Mouse (Mus musculus): Measurements from ENCODE around the gene Sumf2. TPM values are rescaled to one million over a fixed set of nuclear protein-coding genes. Genes with fewer than 3 reads are reported as not detected.

The Sumf2 gene
- total and polyA plus RNA-seq, 3 experiments: 34.6 to 43.0 (median 39.7) TPM

DNA sequence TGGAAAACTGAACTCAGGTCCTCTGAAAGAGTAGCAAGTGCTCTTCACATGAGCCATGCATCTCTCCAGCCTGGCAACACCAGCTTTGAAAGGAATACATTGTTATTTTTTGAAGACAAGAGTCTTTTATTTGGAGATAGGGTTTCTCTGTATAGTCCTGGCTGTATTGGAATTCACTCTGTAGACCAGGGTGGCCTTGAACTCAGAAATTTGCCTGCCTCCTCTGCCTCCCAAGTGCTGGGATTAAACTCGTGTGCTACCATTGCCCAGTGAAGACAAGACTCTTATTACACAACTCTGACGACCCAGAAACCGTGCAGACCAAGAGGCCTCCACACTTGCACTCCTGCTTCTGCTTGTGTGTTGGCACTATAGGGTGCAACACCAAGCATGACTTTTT is 33.1 kb downstream of the Sumf2 start:
- dilution Hi-C loops (cut with MboI; ENCODE audit: extremely low pct_ligation_motif_present, extremely low pct_unique_long_range_greater_than_20kb, low sequenced_read_pairs): no loop called here

DNA sequence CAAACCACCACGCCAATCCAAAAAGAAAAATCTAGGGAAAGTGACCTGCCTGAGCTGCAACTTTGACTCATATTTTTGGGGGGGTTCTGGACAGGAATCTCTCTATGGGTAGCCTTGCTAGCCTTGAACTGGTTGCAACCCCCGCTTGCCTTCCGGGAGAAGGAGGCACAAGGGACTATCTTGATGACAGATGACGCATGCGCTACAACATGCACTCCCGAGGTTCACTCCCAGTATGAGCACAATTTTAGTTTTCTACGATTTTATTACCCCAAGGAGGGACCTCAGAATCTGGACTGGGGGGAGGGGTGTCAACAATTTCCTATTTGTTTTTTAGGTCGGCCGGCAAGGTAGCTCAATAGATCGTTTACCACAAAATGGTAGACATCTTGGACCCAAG is 39.5 kb downstream of the Sumf2 start:
- dilution Hi-C loops (cut with MboI; ENCODE audit: extremely low pct_ligation_motif_present, extremely low pct_unique_long_range_greater_than_20kb, low sequenced_read_pairs): no loop called here
- H3K79me2 ChIP-seq (replicated peaks; ENCODE audit: control insufficient read depth, extremely low read depth, insufficient read depth, poor library complexity, severe bottlenecking): peaks cover 36% of the 10 kb centered on the region
- peaks cover 3 to 10% of the 10 kb centered on the region in 2 experiments; a peak in 2 of 4 replicates for H3K4me1 ChIP-seq (ENCODE audit: control insufficient read depth in 1 of 2, insufficient read depth in 2 of 2)
- H3K27ac ChIP-seq (ENCODE audit: insufficient read depth, low read depth): no peak overlapping the region
- peak; percentile 25 for DNase-seq (ENCODE audit: extremely low read depth)
- peak overlapping the region; percentile 80 for H3K9ac ChIP-seq (ENCODE audit: insufficient read depth, low read depth)
- H3K36me3 ChIP-seq (replicated peaks in 1 of 2; ENCODE audit: control insufficient read depth in 1 of 2, insufficient read depth in 1 of 2, low read length in 1 of 2): peaks cover 20 to 34% of the 10 kb centered on the region in 2 experiments
- H3K4me2 ChIP-seq (ENCODE audit: insufficient read depth, low read depth, poor library complexity, severe bottlenecking): peak overlapping the region; percentile 92
- TF ChIP-seq MXI1 (IDR thresholded peaks at IDR 0.05; ENCODE audit: low read depth, low read length) (peak; percentile 55; the same call in 1 of the 2 replicates), ELF1 (IDR thresholded peaks at IDR 0.05; ENCODE audit: low read depth, low read length) (0 out of 2 replicates have a peak, but pooled peaks have one; percentile 28), MEF2A (IDR thresholded peaks at IDR 0.05; ENCODE audit: borderline replicate concordance, low read depth, low read length) (no peak), NRF1 (IDR thresholded peaks at IDR 0.05; ENCODE audit: low read depth, low read length) (peak; percentile 78), POLR2A (IDR thresholded peaks at IDR 0.05; ENCODE audit: low read depth, low read length) (no peak)
- in situ Hi-C loops (cut with MboI; ENCODE audit: low pct_ligation_motif_present, low pct_unique_long_range_greater_than_20kb, low sequenced_read_pairs): no loop called here
- H3K4me3 ChIP-seq (replicated peaks in 1 of 3; ENCODE audit: low read depth in 2 of 3, low read length in 2 of 3, poor library complexity in 1 of 3): peak overlapping the region; percentile 76 to 95 (median 85)
- no peaks in the 10 kb centered on the region for H3K27me3 ChIP-seq (replicated peaks)
- H3K9me3 ChIP-seq (replicated peaks; ENCODE audit: low read length): no peaks in the 10 kb centered on the region

More for the DNA sequence above, 33.1 kb downstream of the Sumf2 start:
- Histone ChIP-seq H3K4me2 (ENCODE audit: insufficient read depth, low read depth, poor library complexity, severe bottlenecking) (no peak overlapping the region), H3K9ac (ENCODE audit: insufficient read depth, low read depth) (no peak overlapping the region), H3K4me3 (replicated peaks in 1 of 3; ENCODE audit: low read depth in 2 of 3, low read length in 2 of 3, poor library complexity in 1 of 3) (no peak overlapping the region), H3K36me3 (replicated peaks in 1 of 2; ENCODE audit: control insufficient read depth in 1 of 2, insufficient read depth in 1 of 2, low read length in 1 of 2) (peaks cover 28 to 40% of the 10 kb centered on the region in 2 experiments), H3K27ac (ENCODE audit: insufficient read depth, low read depth) (no peak overlapping the region), H3K27me3 (replicated peaks) (no peaks in the 10 kb centered on the region), H3K4me1 (ENCODE audit: control insufficient read depth in 1 of 2, insufficient read depth in 2 of 2) (peaks cover 3 to 4% of the 10 kb centered on the region in 2 experiments; a peak in 2 of 4 replicates), H3K9me3 (replicated peaks; ENCODE audit: low read length) (no peaks in the 10 kb centered on the region), H3K79me2 (replicated peaks; ENCODE audit: control insufficient read depth, extremely low read depth, insufficient read depth, poor library complexity, severe bottlenecking) (peaks cover 14% of the 10 kb centered on the region)
- TF ChIP-seq PAX5 (IDR thresholded peaks at IDR 0.05; ENCODE audit: low read length): no peak
- no peak for TF ChIP-seq HCFC1 (IDR thresholded peaks at IDR 0.05; ENCODE audit: low read depth, low read length)
- TF ChIP-seq POLR2AphosphoS2 (IDR thresholded peaks at IDR 0.05; ENCODE audit: low read depth, low read length): peak; percentile 77
- TF ChIP-seq GABPA (IDR thresholded peaks at IDR 0.05; ENCODE audit: insufficient replicate concordance, low read depth, low read length): no peak
- DNase-seq (ENCODE audit: extremely low read depth): no peak
- in situ Hi-C loops (cut with MboI; ENCODE audit: low pct_ligation_motif_present, low pct_unique_long_range_greater_than_20kb, low sequenced_read_pairs): no loop called here

GRCm38 (mm10) chr5:129886911-129887636 is 40.3 kb downstream of the Sumf2 start, which contains the start of gene Chchd2:
Gene Chchd2, minus strand, starts transcription at chr5:129887470.
- dilution Hi-C loops (cut with MboI; ENCODE audit: extremely low pct_ligation_motif_present, extremely low pct_unique_long_range_greater_than_20kb, low sequenced_read_pairs): no loop called here
- H3K4me3 ChIP-seq (replicated peaks in 1 of 3; ENCODE audit: low read depth in 2 of 3, low read length in 2 of 3, poor library complexity in 1 of 3): peak within 1 kb of the TSS; percentile 76 to 95 (median 85)
- peak within 1 kb of the TSS; percentile 62 for H3K27ac ChIP-seq (ENCODE audit: insufficient read depth, low read depth)
- peaks cover 3 to 10% of the 10 kb centered on the region in 2 experiments; a peak in 2 of 4 replicates for H3K4me1 ChIP-seq (ENCODE audit: control insufficient read depth in 1 of 2, insufficient read depth in 2 of 2)
- H3K9me3 ChIP-seq (replicated peaks; ENCODE audit: low read length): peaks cover 3% of the 10 kb centered on the region
- H3K9ac ChIP-seq (ENCODE audit: insufficient read depth, low read depth): peak within 1 kb of the TSS; percentile 80
- peaks cover 3% of the 10 kb centered on the region for H3K27me3 ChIP-seq (replicated peaks)
- peak within 1 kb of the TSS; percentile 92 for H3K4me2 ChIP-seq (ENCODE audit: insufficient read depth, low read depth, poor library complexity, severe bottlenecking)
- peaks cover 13 to 27% of the 10 kb centered on the region in 2 experiments for H3K36me3 ChIP-seq (replicated peaks in 1 of 2; ENCODE audit: control insufficient read depth in 1 of 2, insufficient read depth in 1 of 2, low read length in 1 of 2)
- H3K79me2 ChIP-seq (replicated peaks; ENCODE audit: control insufficient read depth, extremely low read depth, insufficient read depth, poor library complexity, severe bottlenecking): peaks cover 36% of the 10 kb centered on the region
- peak; percentile 98 for DNase-seq (ENCODE audit: extremely low read depth)
- in situ Hi-C loops (cut with MboI; ENCODE audit: low pct_ligation_motif_present, low pct_unique_long_range_greater_than_20kb, low sequenced_read_pairs): no loop called here
- TF ChIP-seq MAX (IDR thresholded peaks at IDR 0.05; ENCODE audit: low read length): peak; percentile 67
- TF ChIP-seq ETS1 (conservative IDR thresholded peaks at IDR 0.05; ENCODE audit: low read depth, low read length): no peak
- TF ChIP-seq PAX5 (IDR thresholded peaks at IDR 0.05; ENCODE audit: low read length): no peak
- peak; percentile 19; the same call in 1 of the 2 replicates for TF ChIP-seq ZNF384 (IDR thresholded peaks at IDR 0.05; ENCODE audit: low read depth, low read length)
- TF ChIP-seq USF2 (conservative IDR thresholded peaks at IDR 0.05; ENCODE audit: low read depth, low read length): no peak
- peak; percentile 43; the same call in 1 of the 2 replicates for TF ChIP-seq MAZ (IDR thresholded peaks at IDR 0.05; ENCODE audit: low read depth, low read length)
- TF ChIP-seq NRF1 (IDR thresholded peaks at IDR 0.05; ENCODE audit: low read depth, low read length): peak; percentile 57; the same call in 1 of the 2 replicates
- 0 out of 2 replicates have a peak, but pooled peaks have one; percentile 38 for TF ChIP-seq RCOR1 (conservative IDR thresholded peaks at IDR 0.05; ENCODE audit: low read depth, low read length)
- no peak for TF ChIP-seq RAD21 (IDR thresholded peaks at IDR 0.05; ENCODE audit: low read depth, low read length)
- TF ChIP-seq TCF12 (IDR thresholded peaks at IDR 0.05; ENCODE audit: low read depth, low read length): peak; percentile 79
- TF ChIP-seq HCFC1 (IDR thresholded peaks at IDR 0.05; ENCODE audit: low read depth, low read length): peak; percentile 94
- TF ChIP-seq ELF1 (IDR thresholded peaks at IDR 0.05; ENCODE audit: low read depth, low read length): peak; percentile 83
- no peak for TF ChIP-seq SMC3 (IDR thresholded peaks at IDR 0.05; ENCODE audit: low read depth, low read length)
- TF ChIP-seq JUND (conservative IDR thresholded peaks at IDR 0.05; ENCODE audit: low read depth, low read length): peak; percentile 48; the same call in 1 of the 2 replicates
- peak; percentile 67 for TF ChIP-seq BHLHE40 (IDR thresholded peaks at IDR 0.05; ENCODE audit: low read depth, low read length)
- peak; percentile 98 for TF ChIP-seq NELFE (IDR thresholded peaks at IDR 0.05; ENCODE audit: low read depth, low read length)
- peak; percentile 82; the same call in 1 of the 2 replicates for TF ChIP-seq KAT2A (IDR thresholded peaks at IDR 0.05; ENCODE audit: insufficient replicate concordance, low read length)
- TF ChIP-seq MAFK (IDR thresholded peaks at IDR 0.05; ENCODE audit: insufficient replicate concordance, low read length): no peak
